Mouse (Mus musculus) embryonic facial prominence, embryonic 10.5 days (tissue): Measurements from ENCODE around the gene Hist3h2ba. TPM values are rescaled to one million over a fixed set of nuclear protein-coding genes. Genes with fewer than 3 reads are reported as not detected.
A peak's percentile ranks its signal among the peaks of the same experiment; 100 is the strongest.

Experiments used
- DNase-seq: peaks from one replicate; pipeline ENCODE4 v3.0.0-alpha.2; 2017; ENCODE audit warnings: low spot score
- H3K27ac ChIP-seq: fragments of 300-500 bp; sonication (generic); replicated peaks from 2 replicates; pipeline ENCODE4 v1.5.1; 2016; ENCODE audit warnings: mild to moderate bottlenecking
- H3K27me3 ChIP-seq: fragments of 300-500 bp; sonication (generic); replicated peaks from 2 replicates; pipeline ENCODE4 v1.6.1; 2016; ENCODE audit warnings: low read depth, mild to moderate bottlenecking; ENCODE audit not compliant: poor library complexity, severe bottlenecking
- H3K36me3 ChIP-seq: fragments of 300-500 bp; sonication (generic); replicated peaks from 2 replicates; pipeline ENCODE4 v1.6.1; 2016; ENCODE audit warnings: mild to moderate bottlenecking, moderate library complexity
- H3K4me1 ChIP-seq: fragments of 300-500 bp; sonication (generic); 2 replicates; pipeline ENCODE4 v1.6.1; 2016
- H3K4me3 ChIP-seq: fragments of 300-500 bp; sonication (generic); 2 replicates; pipeline ENCODE4 v1.5.1; 2016; ENCODE audit warnings: mild to moderate bottlenecking, moderate library complexity
- H3K9me3 ChIP-seq: fragments of 300-500 bp; sonication (generic); 2 replicates; pipeline ENCODE4 v1.6.1; 2016; ENCODE audit warnings: mild to moderate bottlenecking
- WGBS: fragments of 180-500 bp; shearing (Covaris S2); methylation state at CpG from one replicate; pipeline ENCODE4 v1.1.7; 2016; 5-methylcytosine and 5-hydroxymethylcytosine counted together
- polyA plus RNA-seq: library from polyadenylated mRNA; unstranded; fragments of >200 nt; fragmentation: Nextera tagmentation; extraction: Ambion mirVana; gene quantifications from 2 replicates; pipeline ENCODE4 v1.2.1, GENCODE M21; 2016

Gene Hist3h2ba
- polyA plus RNA-seq, 1 experiment from 2014 or later = 25.0 TPM

DNA sequence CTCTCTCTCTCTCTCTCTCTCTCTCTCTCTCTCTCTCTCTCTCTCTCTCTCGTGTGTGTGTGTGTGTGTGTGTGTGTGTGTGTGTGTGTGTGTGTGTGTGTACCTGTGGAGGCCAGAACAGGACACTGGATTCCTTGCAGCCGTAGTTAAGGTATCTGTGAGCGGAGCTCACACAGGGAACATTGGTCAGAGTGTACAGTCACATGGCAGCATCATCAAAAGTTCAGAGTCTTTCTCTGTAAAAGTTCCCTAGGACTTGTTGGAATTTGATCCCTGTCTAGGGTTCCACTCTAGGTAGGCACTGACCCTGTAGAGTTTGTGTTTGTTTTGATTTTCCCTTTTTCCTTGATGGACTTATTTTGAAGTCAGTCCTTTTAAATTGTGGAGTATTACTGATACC is 22.1 kb upstream of the Hist3h2ba start:
- DNase-seq = no peak
- Histone ChIP-seq H3K27me3 (no peaks in the 10 kb centered on the region), H3K4me3 (no peak overlapping the region), H3K9me3 (no peaks in the 10 kb centered on the region), H3K36me3 (peaks cover 8% of the 10 kb centered on the region), H3K27ac (no peak overlapping the region), H3K4me1 (peaks cover 11% of the 10 kb centered on the region)
- 80% methylated on average over 2 of the region's 3 CpGs for WGBS

DNA sequence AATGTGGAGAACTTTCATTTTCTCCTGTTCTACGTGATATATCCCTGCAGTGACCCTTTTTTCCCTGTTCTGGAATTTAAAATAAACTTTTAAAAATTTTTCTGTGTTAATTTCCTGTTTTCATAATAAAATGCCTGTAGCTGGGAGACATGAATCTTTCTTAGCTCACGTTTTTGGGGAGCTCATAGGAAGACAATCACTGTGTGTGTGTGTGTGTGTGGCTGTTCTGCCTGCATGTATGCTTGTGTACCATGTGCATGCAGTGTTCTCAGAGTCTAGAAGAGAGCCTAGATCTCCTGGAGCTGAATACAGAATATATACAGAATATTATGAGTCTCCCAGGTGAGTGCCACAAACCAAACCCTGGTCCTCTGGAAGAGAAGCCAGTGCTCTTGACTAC is 21.7 kb upstream of the Hist3h2ba start:
- no peaks in the 10 kb centered on the region for H3K27me3 ChIP-seq
- WGBS = 68% methylated on average over 2 of the region's 2 CpGs
- H3K4me3 ChIP-seq = no peak overlapping the region
- H3K36me3 ChIP-seq = peaks cover 12% of the 10 kb centered on the region
- DNase-seq = no peak
- H3K9me3 ChIP-seq = no peaks in the 10 kb centered on the region
- peaks cover 11% of the 10 kb centered on the region for H3K4me1 ChIP-seq
- no peak overlapping the region for H3K27ac ChIP-seq

DNA sequence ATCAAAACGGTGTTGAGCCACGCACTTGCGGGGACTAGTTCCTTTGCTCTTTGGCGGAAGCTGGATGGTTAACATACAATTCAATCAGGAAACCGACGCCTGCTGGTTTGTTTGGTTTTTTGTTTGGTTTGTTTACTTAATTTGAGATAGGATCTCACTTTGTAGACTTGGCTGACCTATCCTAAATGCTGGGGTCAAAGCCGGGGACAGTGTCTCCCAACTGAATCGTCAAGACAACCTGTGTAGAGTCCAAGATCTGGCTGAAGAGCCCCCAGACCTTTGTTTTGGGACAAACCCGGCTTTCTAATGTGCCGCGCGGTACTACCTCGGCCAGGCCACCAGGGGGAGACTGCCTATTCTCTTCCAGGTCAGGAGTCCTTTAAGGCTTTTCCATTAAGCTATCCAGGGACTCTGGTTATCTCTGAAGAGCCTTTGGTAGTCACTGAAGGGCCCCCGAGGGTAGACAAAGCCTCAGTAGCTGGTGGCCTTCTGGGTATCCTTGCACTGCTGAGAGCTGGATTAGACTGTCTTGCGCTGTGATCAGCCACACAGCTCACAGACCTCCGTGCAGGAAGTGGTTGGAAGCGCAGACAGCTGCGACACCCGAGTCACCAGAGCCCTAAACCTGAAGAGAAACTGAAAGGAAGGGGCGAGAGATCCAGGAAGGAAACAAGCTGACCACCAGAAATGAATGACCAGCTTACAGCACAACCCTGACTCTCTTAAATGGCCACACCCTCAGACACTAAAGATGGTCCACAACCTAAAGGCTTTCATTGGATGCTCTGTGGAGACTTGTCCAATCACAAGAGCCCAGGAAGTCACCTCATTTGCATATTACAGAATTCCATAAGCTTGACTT is 20.7 kb upstream of the Hist3h2ba start:
- 36% methylated on average over 20 of the region's 20 CpGs for WGBS
- H3K4me1 ChIP-seq = peaks cover 11% of the 10 kb centered on the region
- H3K27me3 ChIP-seq = no peaks in the 10 kb centered on the region
- H3K36me3 ChIP-seq = peaks cover 22% of the 10 kb centered on the region
- H3K9me3 ChIP-seq = no peaks in the 10 kb centered on the region
- peak overlapping the region; percentile 66 for H3K27ac ChIP-seq
- peak; percentile 82 for DNase-seq
- H3K4me3 ChIP-seq = peak overlapping the region; percentile 37

DNA sequence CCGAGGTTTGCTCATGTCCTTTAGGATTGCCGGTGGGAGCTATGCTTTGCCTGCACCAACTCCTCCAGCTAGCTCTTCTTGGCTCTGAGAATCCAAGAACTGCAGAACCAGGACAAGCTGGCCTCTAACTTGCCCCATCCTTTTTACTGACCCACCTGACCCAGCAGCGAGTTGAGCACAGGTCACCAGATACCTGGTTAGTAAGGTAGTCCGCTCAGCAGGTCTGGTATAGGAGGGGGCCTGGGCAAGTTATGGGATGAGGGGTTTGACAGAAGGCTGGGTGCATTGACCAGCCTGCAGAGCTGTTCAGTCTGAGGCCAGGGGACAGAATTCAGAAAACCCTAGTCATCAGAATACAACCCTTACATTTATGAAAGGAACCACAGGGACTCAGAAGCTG is 19.7 kb upstream of the Hist3h2ba start:
- no peak overlapping the region for H3K27ac ChIP-seq
- WGBS = 75% methylated on average over 4 of the region's 4 CpGs

DNA sequence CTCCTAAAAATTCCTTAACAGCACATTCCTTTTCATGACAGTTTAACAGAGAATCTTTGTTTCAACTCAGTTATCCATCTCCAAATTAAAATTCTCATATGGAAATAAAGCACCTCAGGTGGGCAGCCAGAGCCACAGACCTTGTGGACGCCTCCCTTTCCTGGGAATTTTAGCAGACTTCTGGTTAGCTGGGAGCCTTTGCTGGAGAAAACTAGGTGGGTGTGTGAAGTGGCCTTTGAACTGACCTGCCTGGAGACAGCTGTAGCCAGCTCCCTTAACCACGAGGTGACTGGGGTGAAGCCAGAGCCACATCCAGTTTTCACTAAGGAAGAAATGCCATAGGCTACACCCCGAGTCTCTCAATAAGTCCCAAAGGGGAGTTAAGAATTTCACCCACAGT is 19.1 kb upstream of the Hist3h2ba start:
- H3K9me3 ChIP-seq = no peaks in the 10 kb centered on the region
- H3K4me3 ChIP-seq = no peak overlapping the region
- peaks cover 38% of the 10 kb centered on the region for H3K36me3 ChIP-seq
- no peak for DNase-seq
- H3K27me3 ChIP-seq = no peaks in the 10 kb centered on the region
- 60% methylated on average over 3 of the region's 3 CpGs for WGBS
- H3K4me1 ChIP-seq = peaks cover 11% of the 10 kb centered on the region
- no peak overlapping the region for H3K27ac ChIP-seq

More for the DNA sequence above, 19.7 kb upstream of the Hist3h2ba start:
- no peaks in the 10 kb centered on the region for H3K27me3 ChIP-seq
- H3K4me1 ChIP-seq = peaks cover 11% of the 10 kb centered on the region
- no peak overlapping the region for H3K4me3 ChIP-seq
- no peaks in the 10 kb centered on the region for H3K9me3 ChIP-seq
- peaks cover 32% of the 10 kb centered on the region for H3K36me3 ChIP-seq
- DNase-seq = no peak

DNA sequence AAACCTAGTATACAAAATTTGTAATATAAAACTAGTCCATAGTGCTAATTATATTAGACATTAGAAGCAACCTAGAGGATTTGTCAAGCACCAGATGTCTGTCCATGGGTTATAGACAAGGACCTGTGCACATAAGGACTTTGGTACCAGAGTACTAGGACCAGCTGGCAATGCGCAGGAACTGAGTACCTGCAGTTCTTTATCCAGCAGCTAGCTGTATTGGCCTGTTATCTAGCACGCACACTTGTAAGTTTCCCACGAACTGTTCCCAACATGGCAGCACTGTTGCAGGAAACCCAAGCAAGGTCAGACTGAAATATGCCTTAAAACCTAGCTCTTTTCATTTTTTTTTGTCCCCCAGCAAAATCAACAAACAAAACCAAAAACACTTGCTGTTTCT is 18.5 kb upstream of the Hist3h2ba start:
- Histone ChIP-seq H3K4me1 (peaks cover 11% of the 10 kb centered on the region), H3K4me3 (no peak overlapping the region), H3K9me3 (no peaks in the 10 kb centered on the region), H3K27ac (no peak overlapping the region), H3K27me3 (no peaks in the 10 kb centered on the region), H3K36me3 (peaks cover 44% of the 10 kb centered on the region)
- 95% methylated on average over 3 of the region's 3 CpGs for WGBS
- DNase-seq = no peak

DNA sequence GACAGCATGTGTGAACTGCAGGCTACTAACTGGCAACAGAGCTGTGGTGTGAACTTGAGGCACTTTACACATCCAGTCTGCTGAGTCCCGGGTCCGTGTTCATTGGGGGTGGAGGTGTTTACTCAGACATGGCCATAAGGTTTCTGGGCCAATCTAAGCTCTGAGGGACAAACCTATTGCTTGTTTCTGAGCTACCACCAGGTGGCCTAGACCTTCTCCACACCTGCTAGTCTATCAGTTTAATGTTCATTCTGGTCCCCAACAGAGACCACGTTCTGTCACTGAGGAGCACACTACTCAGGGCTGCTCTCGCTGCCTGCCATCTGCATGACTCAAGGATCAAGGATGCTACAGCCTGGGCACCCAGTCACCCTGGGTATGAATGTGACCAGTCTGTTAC is 17.1 kb upstream of the Hist3h2ba start:
- Histone ChIP-seq H3K36me3 (peaks cover 57% of the 10 kb centered on the region), H3K4me3 (no peak overlapping the region), H3K27ac (no peak overlapping the region), H3K4me1 (peaks cover 11% of the 10 kb centered on the region), H3K27me3 (no peaks in the 10 kb centered on the region), H3K9me3 (no peaks in the 10 kb centered on the region)
- no peak for DNase-seq
- WGBS = 84% methylated on average over 4 of the region's 4 CpGs

DNA sequence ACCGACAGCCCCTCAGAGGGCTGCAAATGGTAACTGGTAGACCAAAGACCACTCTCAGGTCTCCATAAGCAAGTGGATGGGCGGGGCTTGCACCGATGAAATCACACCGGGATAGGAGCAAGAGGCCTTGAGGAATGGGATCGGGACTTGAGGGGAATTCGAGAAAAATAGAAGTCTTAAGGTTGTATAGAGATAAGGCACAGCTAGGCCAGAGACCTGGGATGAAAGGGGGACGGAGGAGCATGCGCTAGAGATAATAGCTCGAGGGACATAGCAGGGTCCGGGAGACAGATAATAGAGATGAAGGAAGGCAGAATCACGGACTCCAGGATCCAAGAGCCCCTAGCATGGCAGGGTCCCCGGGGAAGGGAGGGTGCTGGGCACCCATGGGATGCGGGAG is 10.8 kb upstream of the Hist3h2ba start:
- Histone ChIP-seq H3K36me3 (peaks cover 42% of the 10 kb centered on the region), H3K27me3 (no peaks in the 10 kb centered on the region), H3K4me1 (peaks cover 22% of the 10 kb centered on the region), H3K4me3 (peak overlapping the region; percentile 97), H3K27ac (peak overlapping the region; percentile 96), H3K9me3 (no peaks in the 10 kb centered on the region)
- WGBS = 2% methylated on average over 13 of the region's 13 CpGs
- peak; percentile 46 for DNase-seq

DNA sequence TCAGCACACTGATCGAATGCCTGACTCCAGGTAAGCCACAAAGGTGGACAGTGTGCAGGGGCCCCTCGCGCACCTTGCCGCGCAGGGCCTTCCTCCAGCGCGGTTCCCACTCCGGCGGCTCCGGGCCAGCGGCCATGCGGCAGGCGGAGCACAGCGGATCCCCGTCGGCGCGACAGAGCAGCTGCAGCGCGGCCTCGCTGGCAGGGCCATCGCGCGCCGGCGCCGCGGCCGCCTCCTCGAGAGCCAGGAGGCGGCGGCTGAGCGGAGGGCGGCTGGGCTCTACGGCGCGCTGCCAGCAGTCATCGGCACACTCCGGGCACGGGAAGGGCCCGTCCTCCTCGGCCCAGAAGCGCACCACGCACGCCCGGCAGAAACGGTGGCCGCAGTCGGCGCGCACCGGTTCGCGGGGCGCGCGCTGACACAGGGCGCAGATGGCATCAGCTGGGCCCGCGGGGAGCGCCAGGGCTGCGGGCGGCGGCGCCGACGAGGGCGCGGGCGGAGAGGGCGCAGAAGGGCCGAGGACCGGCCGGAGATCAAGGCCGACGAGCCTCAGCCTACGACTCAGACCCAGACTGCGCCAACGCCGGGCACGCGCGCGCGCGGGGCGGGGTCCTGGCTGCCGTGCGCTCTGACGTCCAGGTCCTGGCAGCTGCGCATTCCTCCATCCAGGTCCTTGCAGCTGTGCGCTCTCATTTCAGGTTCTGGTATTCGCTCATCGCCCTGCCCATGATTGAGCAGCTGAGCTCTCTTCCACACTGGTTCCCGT is 10.2 kb upstream of the Hist3h2ba start, which contains the start of gene Rnf187:
Gene Rnf187 (minus strand): TSS at position 595 of the 766 bp plus-strand sequence.
- peaks cover 22% of the 10 kb centered on the region for H3K4me1 ChIP-seq
- peak; percentile 94 for DNase-seq
- no peaks in the 10 kb centered on the region for H3K9me3 ChIP-seq
- under 1% methylated on average over 95 of the region's 95 CpGs for WGBS
- peaks cover 36% of the 10 kb centered on the region for H3K36me3 ChIP-seq
- peak within 1 kb of the TSS; percentile 96 for H3K27ac ChIP-seq
- peak within 1 kb of the TSS; percentile 97 for H3K4me3 ChIP-seq
- H3K27me3 ChIP-seq = 0 out of 2 replicates have a peak, but pooled peaks cover 3% of the 10 kb centered on the region

DNA sequence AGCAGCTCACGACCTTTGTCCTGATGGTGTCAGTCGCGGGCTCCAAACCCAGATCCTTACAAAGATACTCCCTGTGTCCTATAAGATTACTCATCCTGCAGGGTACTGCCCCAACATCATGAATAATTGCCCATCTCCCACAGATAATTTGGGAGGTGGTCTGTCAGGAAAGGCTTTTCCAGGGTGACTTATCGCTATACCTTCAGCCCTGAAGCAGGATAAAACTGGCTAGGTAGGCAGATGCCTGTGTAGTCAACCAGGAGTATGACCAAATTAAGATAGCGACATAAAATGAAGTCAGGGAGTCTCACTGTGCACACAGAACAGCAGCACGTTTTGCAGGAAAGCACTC is 9.7 kb upstream of the Hist3h2ba start:
- Histone ChIP-seq H3K27me3 (0 out of 2 replicates have a peak, but pooled peaks cover 8% of the 10 kb centered on the region), H3K36me3 (peaks cover 31% of the 10 kb centered on the region), H3K4me3 (peak overlapping the region; percentile 97), H3K9me3 (no peaks in the 10 kb centered on the region), H3K4me1 (peaks cover 22% of the 10 kb centered on the region), H3K27ac (peak overlapping the region; percentile 96)
- 18% methylated on average over 6 of the region's 6 CpGs for WGBS
- no peak for DNase-seq

DNA sequence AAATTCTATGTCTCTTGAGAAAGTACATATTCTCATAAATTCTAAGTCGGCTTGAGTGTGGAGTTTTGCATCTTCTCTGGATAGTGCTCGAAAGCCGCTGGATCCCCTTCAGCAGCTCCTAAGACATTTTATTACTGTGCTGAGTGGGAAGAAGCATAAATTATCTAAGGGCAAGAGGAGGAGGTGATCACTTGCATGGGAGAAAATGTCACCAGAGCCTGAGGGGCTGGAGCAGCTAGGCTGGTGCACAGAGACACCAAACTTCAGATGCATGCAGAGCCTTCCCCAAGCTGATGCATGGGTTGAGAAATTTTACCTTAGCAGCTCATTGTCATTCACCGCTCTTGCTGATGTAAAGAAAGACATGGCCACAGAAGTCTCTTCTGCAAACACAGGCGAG is 4.6 kb upstream of the Hist3h2ba start:
- no peak overlapping the region for H3K4me3 ChIP-seq
- H3K27me3 ChIP-seq = peaks cover 54% of the 10 kb centered on the region
- 74% methylated on average over 5 of the region's 5 CpGs for WGBS
- peaks cover 12% of the 10 kb centered on the region for H3K4me1 ChIP-seq
- DNase-seq = no peak
- no peak overlapping the region for H3K27ac ChIP-seq
- H3K9me3 ChIP-seq = no peaks in the 10 kb centered on the region
- no peaks in the 10 kb centered on the region for H3K36me3 ChIP-seq

DNA sequence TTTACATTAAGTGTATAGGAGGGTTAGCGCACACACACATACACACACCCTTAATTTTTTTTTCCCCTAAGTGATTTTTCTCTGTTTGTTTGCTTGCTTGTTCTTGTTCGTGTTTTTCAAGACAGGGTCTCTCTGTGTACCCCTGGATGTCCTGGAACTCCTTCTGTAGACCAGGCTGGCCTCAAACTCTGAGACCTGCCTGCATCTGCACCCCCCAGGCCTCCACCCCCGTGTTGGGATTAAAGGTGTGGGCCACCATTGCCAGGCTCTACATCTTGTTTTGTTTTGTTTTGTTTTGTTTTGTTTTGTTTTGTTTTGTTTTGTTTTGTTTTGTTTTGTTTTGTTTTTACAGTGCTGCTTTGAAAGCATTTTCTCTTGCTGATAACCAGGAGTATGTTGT is 1.4 kb upstream of the Hist3h2ba start:
- peaks cover 14% of the 10 kb centered on the region for H3K4me1 ChIP-seq
- WGBS = 83% methylated on average over 3 of the region's 3 CpGs
- H3K27me3 ChIP-seq = peaks cover 85% of the 10 kb centered on the region
- DNase-seq = no peak
- no peaks in the 10 kb centered on the region for H3K9me3 ChIP-seq
- 0 out of 2 replicates have a peak overlapping the region, but pooled peaks have one; percentile 85 for H3K27ac ChIP-seq
- no peak overlapping the region for H3K4me3 ChIP-seq
- H3K36me3 ChIP-seq = no peaks in the 10 kb centered on the region
